Mouse (Mus musculus): Measurements from ENCODE around the gene Mettl15. TPM values are rescaled to one million over a fixed set of nuclear protein-coding genes. Genes with fewer than 3 reads are reported as not detected.

Gene Mettl15
- 6.6 TPM for polyA plus RNA-seq (2014; fragmentation: Illumina TruSeq; extraction: RNeasy Lipid Tissue Mini Kit (QIAGEN cat#74804); ENCODE audit: low read depth, low replicate concordance)

GRCm38 (mm10) chr2:109280600-109281340, at the start of gene Mettl15, which contains the start of gene Kif18a:
TSS of gene Mettl15 (minus strand) at chr2:109280748.
TSS of gene Kif18a (plus strand) at chr2:109280738.

Other genes starting within 250 kb of the Mettl15 start
- gene Kif18a, start within 50 bp of the Mettl15 start, polyA plus RNA-seq (2014; fragmentation: Illumina TruSeq; extraction: RNeasy Lipid Tissue Mini Kit (QIAGEN cat#74804); ENCODE audit: low read depth, low replicate concordance): 0.96 TPM